Mouse (Mus musculus) 3T3-L1 (cell line): Measurements from ENCODE around the gene Olfr649.

Experiments used
- DNase-seq: peaks from one replicate; pipeline ENCODE4 v3.0.0-alpha.2; 2015; ENCODE audit warnings: low read depth, low spot score

Olfr649 gene

GRCm38 (mm10) chr7:104195885-104196284 is at the start of gene Olfr649:
Gene Olfr649, minus strand, starts transcription at chr7:104195985.
- DNase-seq = no peak

GRCm38 (mm10) chr7:104244287-104245181 is 48.7 kb upstream of the Olfr649 start, which contains the start of gene Trim34a:
Gene Trim34a, plus strand, starts transcription at chr7:104244457.
- DNase-seq = peak; percentile 91

- DNase-seq = peak; percentile 1
These were observed 47.8 kb upstream of the Olfr649 start for GRCm38 (mm10) chr7:104243616-104244015.

DNA sequence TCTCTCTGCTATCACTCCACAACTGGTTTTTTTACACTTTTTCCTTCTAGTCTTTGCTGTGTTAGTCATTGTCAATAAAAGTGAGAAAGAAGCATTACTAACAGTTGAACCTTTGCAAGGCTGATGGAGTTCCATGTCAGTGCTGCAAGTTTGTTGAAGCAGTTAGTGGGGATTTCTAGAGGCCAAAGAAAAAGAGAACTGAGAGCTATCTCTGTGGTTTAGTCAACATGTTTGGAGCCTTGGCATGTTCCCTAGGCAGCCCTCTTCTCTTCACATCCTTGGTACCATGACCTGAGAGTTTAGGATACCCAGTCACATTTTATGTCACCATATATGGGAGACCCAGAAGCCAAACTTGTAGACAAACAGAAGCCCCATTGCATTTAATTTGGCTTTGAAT is 45.1 kb upstream of the Olfr649 start:
- DNase-seq = no peak

DNA sequence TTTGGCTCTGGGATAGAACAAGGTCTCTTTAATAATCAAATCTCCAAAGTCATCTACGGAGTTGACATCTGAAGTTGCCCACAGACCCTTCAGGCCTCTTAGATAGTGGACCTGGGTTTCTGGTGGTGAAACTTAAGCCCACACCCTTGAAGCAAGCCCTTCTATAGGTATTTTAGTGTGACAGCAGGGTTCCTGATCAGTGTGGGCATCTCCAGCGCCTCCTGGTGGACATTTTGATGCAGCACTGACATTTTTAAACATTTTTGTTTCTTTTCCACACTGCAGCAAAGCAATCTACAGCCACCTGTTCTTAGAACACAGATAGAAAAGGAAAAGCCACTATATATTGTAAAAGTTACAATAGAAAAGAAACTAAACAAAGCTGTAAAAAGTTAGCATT is 35.4 kb upstream of the Olfr649 start:
- DNase-seq = peak; percentile 65

GRCm38 (mm10) chr7:104218701-104219569 is 23.1 kb upstream of the Olfr649 start, which contains the start of gene Trim6:
Gene Trim6, plus strand, starts transcription at chr7:104218793.
- peak; percentile 92 for DNase-seq

- DNase-seq = peak; percentile 29
These were observed 22.1 kb upstream of the Olfr649 start for GRCm38 (mm10) chr7:104217881-104218280.

DNA sequence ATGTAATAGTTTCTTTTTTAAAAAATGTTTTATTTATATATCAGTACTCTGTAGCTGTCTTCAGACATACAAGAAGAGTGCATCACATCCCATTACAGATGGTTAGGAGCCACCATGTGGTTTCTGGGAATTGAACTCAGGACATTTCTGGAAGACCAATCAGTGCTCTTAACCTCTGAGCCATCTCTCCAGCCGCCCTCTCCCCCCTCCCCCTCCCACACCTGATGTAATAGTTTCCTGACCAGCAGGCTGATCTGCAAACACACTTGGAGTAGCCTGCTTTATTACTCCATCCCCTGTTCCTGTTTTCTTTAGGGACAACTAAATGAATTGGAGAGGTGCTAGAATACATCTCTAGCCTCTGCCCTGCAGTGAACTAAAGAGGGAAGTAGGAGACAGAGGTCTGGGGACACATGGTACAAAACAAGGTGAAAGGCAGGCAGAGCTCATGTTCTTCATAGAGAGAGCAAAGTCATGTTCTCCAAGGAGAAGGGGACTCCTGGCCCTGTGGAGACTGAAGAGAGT is 20.3 kb upstream of the Olfr649 start:
- no peak for DNase-seq

GRCm38 (mm10) chr7:104206197-104206596 is 10.4 kb upstream of the Olfr649 start:
- DNase-seq = no peak

DNA sequence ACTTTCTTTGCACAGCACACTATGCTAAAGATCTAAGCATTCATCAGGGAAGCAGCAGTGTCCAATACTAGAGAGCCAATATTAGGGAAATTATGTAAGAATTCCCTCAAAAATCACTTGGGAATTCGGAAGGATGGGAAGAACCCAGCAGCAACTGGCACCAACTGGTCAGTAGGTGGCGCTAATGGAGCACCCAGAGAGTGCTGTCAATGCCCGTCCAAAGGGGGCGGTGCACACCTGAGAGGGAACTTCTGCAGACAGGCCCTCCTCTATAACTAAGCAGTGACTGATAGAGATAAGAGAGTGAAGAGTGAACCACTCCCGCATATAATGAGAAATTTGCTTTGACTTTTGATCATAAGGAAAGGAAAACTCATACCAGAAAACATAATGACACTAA is 4.0 kb upstream of the Olfr649 start:
- peak; percentile 83 for DNase-seq

DNA sequence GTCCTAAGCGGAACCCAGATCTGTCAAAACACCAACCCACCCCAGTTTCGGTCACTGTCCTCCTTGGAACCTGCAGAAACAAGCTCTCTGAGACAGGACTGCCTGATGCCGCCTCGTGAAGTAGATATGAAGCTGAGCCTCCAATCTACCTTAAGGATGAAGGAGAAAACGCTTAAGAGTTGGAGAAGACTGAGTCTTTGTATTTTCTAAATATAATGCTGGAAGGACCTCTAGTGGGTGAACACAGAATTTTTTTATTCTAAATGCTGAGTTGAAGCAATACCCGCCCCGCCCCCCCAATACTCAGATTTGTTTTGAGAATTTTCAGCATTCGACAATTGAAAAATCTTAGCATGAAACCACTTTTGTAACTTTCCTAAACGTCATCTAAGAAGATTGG is 4.5 kb downstream of the Olfr649 start:
- no peak for DNase-seq

- DNase-seq = no peak
These were observed 12.5 kb downstream of the Olfr649 start, which contains the start of gene Olfr648 for GRCm38 (mm10) chr7:104183292-104183691. Gene Olfr648, minus strand, starts transcription at chr7:104183392.

GRCm38 (mm10) chr7:104179074-104179473 is 16.7 kb downstream of the Olfr649 start:
- no peak for DNase-seq

DNA sequence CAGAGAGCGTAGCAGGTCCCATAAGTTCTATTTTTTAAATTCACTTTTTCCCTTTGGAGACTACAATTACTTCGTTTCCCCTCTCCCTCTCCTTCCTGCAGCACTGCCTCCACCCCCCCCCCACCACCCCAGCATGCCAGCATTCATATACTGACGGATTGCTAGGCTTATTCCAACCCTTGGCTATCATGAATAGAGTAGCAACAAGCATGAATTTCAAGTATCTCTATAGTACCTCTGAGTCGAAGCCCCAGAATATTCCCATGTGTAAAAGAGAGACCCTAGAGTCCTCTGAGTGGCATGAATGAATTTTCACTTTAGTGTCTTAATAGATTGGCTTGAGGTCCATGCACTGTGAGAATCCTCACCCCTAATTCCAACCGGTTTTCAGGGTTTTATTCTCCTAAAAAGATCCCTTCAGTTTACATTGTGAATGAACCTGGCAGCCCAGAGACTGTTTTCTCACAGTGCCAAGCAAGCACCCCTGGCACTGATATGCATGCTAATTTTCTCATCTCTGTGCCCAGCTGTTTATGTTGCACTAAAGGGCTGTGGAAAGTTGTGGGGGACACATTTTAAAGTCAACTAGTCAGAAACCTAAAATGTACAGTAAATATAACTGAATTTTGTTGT is 17.2 kb downstream of the Olfr649 start:
- no peak for DNase-seq

DNA sequence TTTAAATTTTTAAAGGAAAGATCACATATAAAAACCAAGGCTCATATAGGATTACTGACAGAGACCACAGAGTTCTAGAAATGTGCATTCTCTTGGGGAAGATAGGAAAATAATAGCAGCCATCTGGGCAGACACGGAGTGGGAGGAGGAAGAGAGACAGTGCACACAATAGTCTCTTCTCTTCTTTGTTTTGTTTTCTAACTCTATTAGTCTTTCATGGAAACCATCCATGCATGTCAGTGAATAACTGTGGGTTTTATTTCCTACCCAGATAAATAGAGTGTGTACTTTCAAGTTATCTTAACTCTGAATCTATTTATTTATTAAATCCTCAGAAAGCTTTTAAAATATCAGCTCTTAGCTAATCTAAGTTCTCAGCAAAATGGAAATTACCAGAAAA is 20.7 kb downstream of the Olfr649 start:
- no peak for DNase-seq

- no peak for DNase-seq
These were observed 26.1 kb downstream of the Olfr649 start for GRCm38 (mm10) chr7:104169634-104170204.

DNA sequence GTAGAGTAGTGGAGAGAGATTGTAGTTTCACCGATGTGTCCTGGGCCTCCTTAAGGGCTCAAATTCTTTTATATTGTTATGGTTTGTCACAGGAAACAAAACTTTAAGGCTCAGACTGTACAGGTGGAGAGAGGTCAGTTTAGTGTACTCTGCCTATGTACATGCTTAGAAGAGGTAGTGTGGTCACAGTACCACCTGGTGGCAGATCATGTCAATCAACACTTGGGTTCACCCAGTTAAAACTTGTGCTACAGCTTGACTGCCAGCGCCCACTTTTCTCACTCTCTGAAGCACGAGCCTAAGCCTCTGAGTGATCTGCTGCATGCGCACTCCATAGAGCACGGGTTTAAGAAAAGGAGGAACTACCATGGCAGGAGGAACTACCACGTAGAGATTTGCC is 28.7 kb downstream of the Olfr649 start:
- no peak for DNase-seq

- no peak for DNase-seq
These were observed 45.3 kb downstream of the Olfr649 start, which contains the start of gene Ubqlnl for GRCm38 (mm10) chr7:104150456-104150855. Gene Ubqlnl, minus strand, starts transcription at chr7:104150556.

- no peak for DNase-seq
These were observed 52.6 kb downstream of the Olfr649 start, which contains the start of gene Ubqln3 for GRCm38 (mm10) chr7:104143179-104143578. Gene Ubqln3, minus strand, starts transcription at chr7:104143279.
